Mouse (Mus musculus): ENCODE data around the gene Ppp4c. TPM values are rescaled to one million over a fixed set of nuclear protein-coding genes. Genes with fewer than 3 reads are reported as not detected.

Gene Ppp4c
- total RNA-seq, 2 experiments from 2014 or later: 32.7 to 33.1 TPM

- DNase-seq (ENCODE audit: low spot score): no peak
- intact Hi-C loops (cut with DNase I): loop anchor here (5.0 kb wide), 1 partner anchor 229 kb away; no protein-coding TSS in a partner anchor
Measured at GRCm38 (mm10) chr7:126803751-126804150, 11.5 kb upstream of the Ppp4c start.

DNA sequence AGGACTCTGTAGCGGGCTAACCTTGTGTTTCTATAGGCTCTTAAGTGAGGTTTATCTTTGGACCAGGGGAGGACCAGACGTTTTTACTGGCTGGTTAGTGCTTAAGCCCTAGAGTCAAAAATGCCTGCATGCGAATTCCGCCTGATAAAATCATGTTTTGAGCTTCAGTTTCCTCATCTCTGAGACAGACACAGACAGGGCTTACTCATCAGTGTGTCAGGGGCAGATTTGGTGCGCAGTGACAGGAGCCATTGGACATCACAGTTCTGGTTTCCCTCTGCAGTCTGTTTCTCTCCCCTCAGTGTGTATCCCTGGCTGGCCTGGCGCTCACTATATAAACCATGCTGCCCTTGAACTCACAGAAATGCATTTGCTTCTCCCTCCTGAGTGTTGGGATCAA, 10.9 kb upstream of the Ppp4c start:
- intact Hi-C loops (cut with DNase I): loop anchor here (5.0 kb wide), 1 partner anchor 229 kb away; no protein-coding TSS in a partner anchor
- no peak for DNase-seq (ENCODE audit: low spot score)

GRCm38 (mm10) chr7:126802134-126802889, 10.0 kb upstream of the Ppp4c start:
- no peak for DNase-seq (ENCODE audit: low spot score)
- intact Hi-C loops (cut with DNase I): loop anchor here (5.0 kb wide), 1 partner anchor 230 kb away; no protein-coding TSS in a partner anchor

DNA sequence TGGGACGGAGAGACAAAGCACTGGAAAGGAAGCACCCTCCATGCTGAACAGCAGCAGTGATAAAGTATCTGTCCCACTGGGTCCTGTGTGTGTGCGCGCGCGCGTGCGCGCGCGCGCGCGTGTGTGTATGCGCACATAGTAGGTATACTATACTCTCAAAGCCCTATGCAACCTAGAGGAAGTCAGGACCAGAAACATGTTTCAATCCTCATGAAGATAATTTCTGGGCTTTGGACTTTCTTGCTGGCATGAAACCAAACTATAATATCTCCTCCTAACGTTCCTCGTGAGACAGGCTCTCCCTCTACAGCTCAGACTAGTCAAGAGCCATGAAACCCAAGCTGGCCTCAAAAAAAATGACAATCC, 8.7 kb upstream of the Ppp4c start:
- intact Hi-C loops (cut with DNase I): loop anchor here (5.0 kb wide), 1 partner anchor 231 kb away; no protein-coding TSS in a partner anchor

DNA sequence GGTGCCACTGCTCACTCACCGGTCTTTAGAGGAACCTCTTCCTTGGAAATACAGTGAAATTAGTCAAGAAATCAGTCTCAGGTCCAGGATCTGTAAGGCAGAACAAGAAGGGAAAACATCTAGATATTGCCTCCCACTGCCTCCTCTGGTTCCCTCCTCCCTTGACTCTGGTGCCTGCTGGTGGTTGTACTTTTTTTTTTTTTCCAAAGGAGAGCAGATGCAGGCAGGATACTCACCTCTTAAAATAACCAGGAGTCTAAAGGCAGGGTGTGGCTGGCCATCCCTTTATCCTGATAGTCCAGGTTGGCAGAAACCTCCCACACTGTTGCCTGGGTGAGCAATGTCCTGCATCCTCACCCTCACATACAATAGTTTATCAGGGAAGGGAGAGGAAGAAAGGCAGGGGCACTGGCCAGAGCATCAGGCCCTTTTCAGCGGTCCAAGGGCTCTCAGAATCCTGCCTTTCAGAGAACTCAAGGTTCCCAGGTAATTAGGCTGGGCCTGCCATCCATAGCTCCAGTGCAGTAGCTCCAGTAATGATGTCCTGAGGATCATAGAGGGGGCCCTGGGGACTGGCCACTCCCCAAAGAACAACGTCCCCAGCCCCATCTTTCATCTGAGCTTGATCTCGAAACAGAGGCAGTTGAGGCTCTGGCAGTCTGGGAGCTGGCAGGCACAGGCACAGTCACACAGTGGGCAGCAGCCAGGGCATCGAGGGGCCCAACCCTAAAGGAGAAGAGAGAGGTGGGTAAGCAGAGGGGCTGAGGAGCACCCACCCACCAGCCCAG, 8.2 kb upstream of the Ppp4c start:
- intact Hi-C loops (cut with DNase I): loop anchor here (5.0 kb wide), 1 partner anchor 232 kb away; no protein-coding TSS in a partner anchor

More for the DNA sequence above, 8.7 kb upstream of the Ppp4c start:
- no peak for DNase-seq (ENCODE audit: low spot score)

DNA sequence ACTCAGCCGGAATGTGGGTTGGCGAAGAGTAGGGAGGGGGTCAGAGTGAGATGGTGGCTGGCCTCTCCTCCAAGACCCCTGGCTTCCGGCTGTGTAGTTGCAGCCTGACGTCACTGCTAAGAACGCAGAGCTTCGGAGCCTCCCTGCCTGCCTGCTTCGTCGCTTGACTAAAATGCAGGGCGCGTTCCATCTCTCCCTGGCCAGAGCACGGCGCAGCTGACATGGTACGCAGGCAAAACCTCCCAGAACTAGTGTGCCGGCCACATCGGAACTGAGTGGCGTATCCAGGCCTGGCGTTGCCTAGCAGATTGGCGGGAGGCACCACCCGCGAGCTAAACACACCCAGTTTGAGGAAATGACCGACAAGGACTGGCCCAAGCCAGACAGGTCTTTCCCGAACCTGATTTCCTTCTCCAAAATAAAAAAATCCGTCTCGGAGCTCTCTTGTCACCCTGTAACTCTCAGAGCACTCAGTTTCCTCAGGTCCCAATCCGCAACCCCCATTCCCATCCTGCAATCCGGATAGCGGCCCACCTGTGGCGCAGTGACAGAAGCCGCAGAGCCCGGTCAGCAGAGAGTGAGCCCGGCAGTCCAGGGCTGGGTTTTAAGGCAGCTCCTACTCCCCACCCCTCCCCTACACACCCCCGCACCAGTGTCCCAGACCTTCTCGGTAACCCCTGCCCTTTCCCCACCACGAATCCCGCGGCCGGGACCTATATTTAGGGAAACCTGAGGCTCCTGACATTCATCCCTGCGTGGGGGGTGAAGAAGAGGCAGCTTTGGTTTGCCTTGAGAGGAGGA, 7.4 kb upstream of the Ppp4c start:
- DNase-seq (ENCODE audit: low spot score): no peak
- intact Hi-C loops (cut with DNase I): loop anchor here (5.0 kb wide), 1 partner anchor 233 kb away; no protein-coding TSS in a partner anchor

More for the DNA sequence above, 8.2 kb upstream of the Ppp4c start:
- DNase-seq (ENCODE audit: low spot score): no peak

- intact Hi-C loops (cut with DNase I): no loop called here
- DNase-seq (ENCODE audit: low spot score): peak; percentile 98
Measured at GRCm38 (mm10) chr7:126799050-126799467, 6.8 kb upstream of the Ppp4c start.

- DNase-seq (ENCODE audit: low spot score): no peak
- intact Hi-C loops (cut with DNase I): no loop called here
Measured at GRCm38 (mm10) chr7:126798127-126799049, 6.1 kb upstream of the Ppp4c start.

DNA sequence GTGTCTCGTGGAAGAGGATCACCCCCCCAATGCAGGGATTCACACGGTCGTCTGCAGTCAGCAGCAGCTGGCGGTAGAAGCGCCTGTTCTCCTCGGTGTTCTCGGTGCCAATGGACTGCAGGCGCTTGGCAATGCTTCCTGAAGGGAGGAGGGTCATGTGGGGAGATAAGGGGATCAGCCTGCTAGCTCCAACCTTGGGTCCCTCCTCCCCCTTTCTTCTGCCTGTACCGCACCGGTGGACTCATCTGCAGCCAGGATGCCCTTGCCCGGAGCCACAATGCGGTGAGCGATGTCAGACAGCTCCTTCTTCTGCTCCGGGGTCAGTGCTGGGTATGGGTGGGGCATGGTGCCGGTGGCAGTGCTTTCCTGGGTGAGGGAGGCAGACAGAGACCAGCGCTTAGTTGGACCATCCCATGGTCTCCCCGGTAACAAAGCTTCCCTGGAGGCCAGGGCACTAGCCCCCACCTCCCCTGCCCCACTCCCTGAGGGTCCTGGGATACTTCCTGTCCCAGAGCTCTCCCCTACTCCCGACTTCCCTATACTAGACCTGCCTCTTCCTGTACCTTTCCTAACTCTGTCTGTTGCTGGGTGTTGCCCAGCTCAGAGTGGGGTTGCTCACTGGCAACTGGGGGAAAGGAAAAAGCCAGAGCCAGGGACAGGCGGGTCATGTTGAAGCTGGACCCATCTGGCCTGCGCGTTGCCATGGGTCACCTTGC, 5.3 kb upstream of the Ppp4c start, which contains the start of gene Fam57b:
TSS of gene Fam57b (plus strand) at position 258 of the 716 bp plus-strand sequence.
- DNase-seq (ENCODE audit: low spot score): no peak
- intact Hi-C loops (cut with DNase I): no loop called here

DNA sequence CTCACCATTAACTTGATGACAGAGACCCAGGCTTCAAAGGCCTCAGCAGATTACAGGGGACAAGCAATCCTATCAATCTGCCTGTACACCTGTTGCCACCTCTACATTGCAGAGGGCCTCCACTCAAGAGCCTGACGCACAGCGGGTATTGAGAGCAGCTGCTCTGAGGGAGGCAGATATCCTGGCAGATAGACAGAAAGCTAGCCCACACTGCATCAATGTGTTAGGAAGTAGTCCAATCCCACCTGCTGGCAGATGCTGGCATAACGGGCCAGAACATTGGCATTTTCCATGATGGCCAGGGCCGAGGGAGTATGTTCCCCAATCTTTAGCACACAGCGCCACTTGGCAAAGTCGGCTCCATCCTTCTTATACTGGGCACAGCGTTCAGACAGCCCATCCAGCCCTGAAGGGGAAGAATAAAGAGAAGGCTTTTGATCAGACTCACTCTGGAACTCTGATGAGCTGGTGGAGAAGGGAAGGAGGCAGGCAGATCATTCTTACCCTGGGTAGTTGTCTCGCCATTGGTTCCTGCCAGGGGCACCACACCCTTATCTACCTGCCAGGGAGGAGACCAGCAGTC, 4.1 kb upstream of the Ppp4c start:
- intact Hi-C loops (cut with DNase I): no loop called here
- DNase-seq (ENCODE audit: low spot score): no peak

- intact Hi-C loops (cut with DNase I): no loop called here
- no peak for DNase-seq (ENCODE audit: low spot score)
Measured at GRCm38 (mm10) chr7:126795387-126796317, 3.4 kb upstream of the Ppp4c start.

DNA sequence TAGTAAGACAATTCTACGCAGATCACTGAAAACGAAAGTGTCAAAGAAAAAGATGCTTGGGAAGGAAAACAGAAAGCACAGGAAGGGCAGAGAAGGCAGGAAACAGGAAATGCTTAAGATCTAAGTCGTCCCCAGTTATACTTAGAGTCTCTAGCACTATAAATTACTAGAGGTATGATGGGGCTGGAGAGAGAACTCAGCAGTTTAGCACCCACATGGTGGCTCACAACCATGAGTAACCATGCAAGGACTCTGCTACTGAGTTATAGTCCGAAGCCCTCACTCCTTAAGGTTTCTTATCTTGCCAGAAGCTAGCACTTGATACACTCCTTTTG, 1.9 kb upstream of the Ppp4c start:
- intact Hi-C loops (cut with DNase I): no loop called here
- no peak for DNase-seq (ENCODE audit: low spot score)

DNA sequence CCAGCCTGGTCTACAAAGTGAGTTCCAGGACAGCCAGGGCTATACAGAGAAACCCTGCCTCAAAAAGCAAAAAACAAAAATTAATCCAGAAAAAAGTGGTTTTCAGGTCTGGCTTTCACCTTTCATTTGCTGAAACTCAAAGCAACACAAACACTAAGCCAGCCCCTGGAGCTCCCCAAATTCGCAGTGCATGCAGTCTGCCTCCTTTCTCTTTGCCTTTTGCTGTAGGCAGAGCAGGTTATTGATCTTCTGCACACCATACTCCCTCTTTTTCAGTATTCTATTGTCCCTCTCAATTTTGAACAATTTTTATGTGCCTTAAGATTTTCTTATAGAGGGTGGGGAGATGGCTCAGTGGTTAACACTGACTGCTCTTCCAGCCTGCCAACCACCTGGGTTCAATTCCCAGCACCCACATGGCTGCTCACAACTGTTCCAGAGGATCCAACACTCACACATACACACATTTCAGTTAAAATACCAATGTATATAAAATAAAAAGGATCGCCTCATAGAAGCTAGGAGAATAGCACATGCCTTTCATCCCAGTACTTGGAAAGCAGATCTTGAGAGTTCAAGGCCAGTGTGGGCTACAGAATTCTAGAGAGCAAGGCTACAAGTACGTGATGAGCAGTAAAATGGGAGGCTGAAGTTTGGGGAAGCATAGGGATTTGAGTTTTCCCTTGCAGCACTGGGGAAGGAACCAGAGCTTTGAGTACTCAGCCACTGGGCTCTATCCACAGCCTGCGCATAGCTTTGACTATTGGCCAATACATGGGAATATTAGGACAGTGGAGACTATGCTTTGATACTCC, 1.4 kb upstream of the Ppp4c start:
- intact Hi-C loops (cut with DNase I): no loop called here
- DNase-seq (ENCODE audit: low spot score): no peak

- no peak for DNase-seq (ENCODE audit: low spot score)
- intact Hi-C loops (cut with DNase I): no loop called here
Measured at GRCm38 (mm10) chr7:126792721-126793443, 586 bp upstream of the Ppp4c start.

DNA sequence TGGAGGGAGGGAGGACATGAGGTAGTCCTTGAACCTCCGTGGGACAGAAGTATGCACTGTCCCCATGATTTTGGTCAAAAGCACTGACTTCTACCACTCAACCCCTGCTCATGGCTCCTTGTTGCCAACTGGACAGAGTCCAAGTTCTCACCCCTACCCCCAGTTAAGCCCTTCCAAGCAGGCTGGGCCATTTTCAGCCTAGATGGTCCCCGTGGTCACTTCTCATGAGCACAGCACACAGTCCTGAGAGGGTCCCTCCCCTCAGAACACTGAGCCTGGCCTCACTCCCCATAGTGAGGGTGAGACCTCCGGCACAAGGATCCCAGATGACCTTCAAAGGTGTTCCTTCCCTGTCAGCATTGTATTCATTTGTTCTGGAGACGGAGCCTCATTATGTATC, 3.2 kb downstream of the Ppp4c start:
- intact Hi-C loops (cut with DNase I): no loop called here
- DNase-seq (ENCODE audit: low spot score): no peak

DNA sequence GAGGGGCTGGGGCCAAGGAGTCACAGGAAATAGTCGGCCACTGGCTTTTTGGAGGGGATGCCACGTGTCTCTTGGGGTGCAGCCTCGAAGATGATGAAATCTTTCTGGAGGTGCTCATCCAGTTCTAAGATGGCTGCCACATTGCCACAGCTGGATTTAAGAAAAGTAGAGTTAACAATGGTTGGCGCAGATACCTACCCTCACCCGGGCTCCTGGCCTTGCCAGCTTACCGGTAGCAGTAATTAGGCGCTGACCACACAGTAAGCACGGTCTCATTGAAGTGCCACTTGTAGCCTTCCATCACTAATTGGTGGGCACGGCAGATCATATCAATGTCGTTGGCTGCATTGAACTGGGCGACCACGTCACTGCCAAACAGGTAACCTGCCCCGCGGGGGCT, 6.2 kb downstream of the Ppp4c start:
- no peak for DNase-seq (ENCODE audit: low spot score)
- intact Hi-C loops (cut with DNase I): no loop called here

All from heart, postnatal 25 days (tissue).